Mouse (Mus musculus): Measurements from ENCODE around the gene Zcchc24.

Gene Zcchc24

DNA sequence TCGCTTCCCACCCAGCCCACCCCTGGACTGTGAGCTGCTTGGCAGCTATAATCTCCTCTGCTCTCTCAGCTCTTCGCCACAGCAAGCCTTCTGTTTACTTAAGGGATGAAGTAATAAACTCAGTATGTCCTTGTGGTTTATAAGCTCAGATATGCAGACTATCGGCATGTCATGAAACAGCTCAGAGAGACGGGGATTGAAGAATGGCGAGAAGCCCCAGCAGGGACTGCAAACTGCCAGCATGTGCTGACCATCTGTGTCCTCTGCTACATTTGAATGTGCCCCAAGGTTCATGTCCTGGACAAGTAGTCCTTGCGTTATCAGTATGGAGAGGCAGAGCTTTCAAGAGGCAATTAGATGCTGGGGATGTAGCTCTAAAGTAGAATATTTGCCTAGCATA lies 7.5 kb upstream of the Zcchc24 start:
- DNase-seq (ENCODE audit: low read depth, low spot score), result no peak

DNA sequence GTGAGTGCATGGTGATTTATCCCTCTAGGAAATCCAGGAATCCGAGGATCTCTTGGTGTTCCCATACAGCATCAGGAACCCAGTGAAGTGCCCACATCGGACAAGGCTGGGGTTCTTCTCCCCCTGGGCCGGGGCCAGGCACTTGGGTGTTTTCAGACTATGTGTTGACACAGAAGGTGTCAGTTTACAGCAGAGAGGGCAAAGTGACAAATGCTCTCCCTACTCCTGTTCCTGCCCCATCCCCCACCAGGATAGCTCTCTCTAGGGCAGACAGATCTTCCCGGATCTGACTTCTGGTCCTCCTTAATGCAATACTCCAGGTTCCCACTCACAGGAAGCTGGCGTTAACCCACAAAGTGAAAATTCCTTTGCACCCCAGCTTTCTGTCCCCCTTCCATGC lies 5.3 kb upstream of the Zcchc24 start:
- no peak for DNase-seq (ENCODE audit: low read depth, low spot score)

DNA sequence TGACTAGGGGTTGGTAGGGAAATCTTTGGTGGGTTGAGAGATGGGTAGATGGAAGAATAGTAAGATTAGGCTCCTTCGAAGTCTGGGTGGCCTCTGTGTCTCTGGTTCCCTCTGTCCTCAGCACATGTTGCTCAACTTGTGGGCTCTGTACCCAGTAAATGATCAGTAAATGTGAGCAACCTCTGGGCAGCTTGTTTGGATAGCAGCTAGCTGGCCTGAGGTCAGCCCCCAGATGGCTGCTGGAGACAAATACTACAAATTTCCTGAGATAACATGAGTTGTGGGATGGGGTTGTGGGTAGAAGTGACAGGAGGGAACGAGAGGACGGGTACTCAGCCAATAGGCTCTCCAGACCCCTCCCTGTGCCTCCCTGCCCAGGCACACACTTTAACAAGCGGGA lies 4.2 kb upstream of the Zcchc24 start:
- no peak for DNase-seq (ENCODE audit: low read depth, low spot score)

DNA sequence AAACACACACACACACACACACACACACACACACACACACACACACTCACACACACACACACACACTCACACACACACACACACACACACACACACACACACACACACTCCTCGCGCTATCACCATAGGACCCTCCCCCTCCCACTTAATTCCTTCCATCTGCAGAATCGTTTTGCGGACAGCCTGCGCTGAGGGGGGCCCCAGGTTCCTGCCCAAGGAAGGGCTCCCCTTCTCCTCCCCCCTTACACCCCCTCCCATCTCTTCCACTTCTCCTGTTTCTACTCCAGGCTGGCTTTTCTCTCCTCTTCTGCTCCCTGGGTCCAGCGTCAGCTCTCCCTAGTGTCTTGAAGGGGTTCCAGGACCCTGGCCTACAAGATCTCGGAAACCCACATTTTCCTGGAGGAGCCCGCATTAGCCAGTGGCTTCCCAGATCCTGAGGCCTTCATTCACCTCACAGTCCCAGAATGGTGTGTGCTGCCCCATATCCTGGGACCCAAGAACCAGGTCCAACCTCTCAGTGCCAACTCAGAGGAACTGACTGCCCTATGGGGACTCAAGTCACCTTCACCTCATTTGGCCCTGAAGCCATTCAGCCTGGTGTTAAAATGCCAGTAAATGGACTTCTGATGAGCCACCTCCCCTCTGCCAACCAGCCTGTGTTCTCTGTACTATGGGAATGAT lies 927 bp upstream of the Zcchc24 start:
- DNase-seq (ENCODE audit: low read depth, low spot score), result peak; percentile 18

DNA sequence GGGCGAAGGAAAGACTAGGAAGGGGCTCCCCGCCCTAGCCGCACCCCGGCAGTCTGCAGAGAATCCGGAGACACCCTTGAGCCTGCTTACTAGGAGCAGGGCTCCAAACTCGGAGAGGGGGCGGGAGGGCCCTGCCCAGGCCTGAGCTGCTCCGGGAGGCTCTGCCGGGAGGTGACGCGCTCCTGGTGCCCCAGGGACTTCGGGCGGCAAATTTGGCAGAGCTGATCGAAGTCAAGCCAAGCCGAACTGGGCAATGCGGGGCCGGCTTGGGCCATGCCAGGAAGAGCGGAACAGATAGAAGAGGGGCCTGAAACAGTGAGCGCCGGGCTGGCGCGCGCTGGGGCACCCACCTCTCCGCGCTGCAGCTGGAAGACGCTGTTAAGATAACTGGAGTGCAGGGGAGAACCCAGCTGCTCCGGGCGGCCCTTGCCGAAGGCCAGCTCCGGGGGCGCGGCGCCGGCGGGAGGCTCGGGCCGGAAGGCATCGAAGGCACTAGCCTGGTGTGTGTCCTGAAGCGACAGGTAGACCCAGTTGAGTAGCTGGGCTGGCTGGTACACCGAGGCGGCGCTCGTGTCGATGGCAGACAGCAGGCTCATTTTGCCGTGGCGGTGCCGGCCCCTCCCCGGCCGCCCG lies 462 bp downstream of the Zcchc24 start:
- peak; percentile 48 for DNase-seq (ENCODE audit: low read depth, low spot score)

DNA sequence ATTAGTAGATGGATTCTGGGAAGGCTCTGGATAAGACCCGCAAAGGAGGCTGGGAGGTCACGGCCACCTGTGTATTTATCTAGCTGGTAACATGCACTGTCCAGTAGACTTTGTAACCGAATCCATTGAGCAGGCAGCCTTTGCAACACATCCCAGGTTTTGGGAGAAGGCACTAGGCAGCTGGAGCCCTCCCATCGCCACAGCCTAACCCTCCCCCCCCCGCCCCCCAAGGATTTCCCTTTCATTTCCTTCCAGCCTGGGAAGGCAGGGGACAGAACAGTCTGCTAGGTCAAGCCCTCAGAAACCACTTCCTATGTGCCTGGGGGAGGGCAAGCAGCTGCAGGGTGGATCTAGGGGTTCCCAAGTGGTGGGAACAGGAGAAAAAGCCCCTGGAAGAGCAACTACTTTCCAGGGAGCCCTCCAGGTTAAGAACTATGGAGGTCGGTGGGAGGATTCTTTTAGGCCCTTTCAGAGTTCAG lies 1.1 kb downstream of the Zcchc24 start:
- no peak for DNase-seq (ENCODE audit: low read depth, low spot score)

GRCm38 (mm10) chr14:25766441-25766840 lies 2.4 kb downstream of the Zcchc24 start:
- peak; percentile 23 for DNase-seq (ENCODE audit: low read depth, low spot score)

DNA sequence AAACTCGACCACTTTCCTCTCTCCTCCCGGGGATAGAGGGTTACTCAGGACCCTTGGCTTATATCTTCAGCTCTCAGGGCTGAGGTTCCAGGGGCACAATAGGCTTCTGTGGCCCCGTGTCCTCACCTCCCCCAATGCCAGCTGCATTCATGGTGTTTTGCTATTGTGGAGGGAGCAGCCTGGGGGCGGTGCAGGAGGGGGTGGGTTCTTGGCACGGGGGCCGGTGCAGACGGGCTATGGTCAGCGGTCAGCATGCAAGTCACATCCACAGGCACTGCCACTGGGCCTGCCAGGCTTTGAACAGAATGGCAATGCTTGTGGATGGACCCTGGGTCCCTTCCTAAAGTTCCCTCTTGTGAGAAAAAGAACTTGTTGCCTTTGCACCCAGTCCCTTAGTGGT lies 2.9 kb downstream of the Zcchc24 start:
- no peak for DNase-seq (ENCODE audit: low read depth, low spot score)

GRCm38 (mm10) chr14:25765146-25765545 lies 3.7 kb downstream of the Zcchc24 start:
- no peak for DNase-seq (ENCODE audit: low read depth, low spot score)

- no peak for DNase-seq (ENCODE audit: low read depth, low spot score)
Observed at GRCm38 (mm10) chr14:25761184-25761583, 7.7 kb downstream of the Zcchc24 start.

- DNase-seq (ENCODE audit: low read depth, low spot score), result no peak
Observed at GRCm38 (mm10) chr14:25759981-25760537, 8.8 kb downstream of the Zcchc24 start.

DNA sequence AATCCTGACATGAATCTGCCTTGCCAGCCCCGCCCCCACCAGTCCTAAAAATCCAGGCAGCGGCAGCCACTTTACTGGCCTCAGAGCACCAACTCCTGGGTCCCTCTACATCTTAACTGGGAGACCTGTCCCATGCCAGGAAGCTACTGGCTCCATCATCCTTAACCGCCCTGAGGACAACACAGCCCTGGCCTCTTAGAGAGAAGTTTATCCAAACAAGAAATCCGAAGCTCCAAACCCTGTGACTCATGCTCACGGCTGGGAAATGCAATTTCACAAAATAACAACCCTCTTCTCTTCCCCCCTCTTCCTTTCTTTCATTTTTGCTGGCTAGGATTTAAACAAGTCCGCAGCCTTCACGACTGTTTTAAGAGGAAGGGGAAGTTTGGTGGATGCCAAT lies 9.3 kb downstream of the Zcchc24 start:
- no peak for DNase-seq (ENCODE audit: low read depth, low spot score)

DNA sequence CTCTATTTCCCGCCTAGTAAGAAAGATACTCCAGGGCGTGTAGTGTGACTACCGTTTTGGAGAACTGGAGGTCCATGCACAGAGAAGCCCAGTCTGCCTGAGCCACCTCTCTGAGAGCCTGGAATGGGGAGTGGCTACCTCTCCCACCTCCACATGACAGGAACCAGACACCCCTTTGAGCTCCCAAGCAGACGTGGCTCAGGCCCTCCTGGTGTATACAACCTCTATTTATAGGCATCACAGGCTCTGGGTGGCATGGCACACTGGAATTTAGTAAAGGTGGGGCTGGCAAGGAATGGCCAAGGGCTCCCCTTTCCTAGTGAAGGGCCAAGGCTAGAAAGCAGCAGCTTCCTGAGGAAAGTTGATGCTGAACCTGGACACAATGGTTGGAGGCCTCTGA lies 10.9 kb downstream of the Zcchc24 start:
- DNase-seq (ENCODE audit: low read depth, low spot score), result no peak

- DNase-seq (ENCODE audit: low read depth, low spot score), result no peak
Observed at GRCm38 (mm10) chr14:25756385-25756990, 12.4 kb downstream of the Zcchc24 start.

- no peak for DNase-seq (ENCODE audit: low read depth, low spot score)
Observed at GRCm38 (mm10) chr14:25755541-25755940, 13.3 kb downstream of the Zcchc24 start.

DNA sequence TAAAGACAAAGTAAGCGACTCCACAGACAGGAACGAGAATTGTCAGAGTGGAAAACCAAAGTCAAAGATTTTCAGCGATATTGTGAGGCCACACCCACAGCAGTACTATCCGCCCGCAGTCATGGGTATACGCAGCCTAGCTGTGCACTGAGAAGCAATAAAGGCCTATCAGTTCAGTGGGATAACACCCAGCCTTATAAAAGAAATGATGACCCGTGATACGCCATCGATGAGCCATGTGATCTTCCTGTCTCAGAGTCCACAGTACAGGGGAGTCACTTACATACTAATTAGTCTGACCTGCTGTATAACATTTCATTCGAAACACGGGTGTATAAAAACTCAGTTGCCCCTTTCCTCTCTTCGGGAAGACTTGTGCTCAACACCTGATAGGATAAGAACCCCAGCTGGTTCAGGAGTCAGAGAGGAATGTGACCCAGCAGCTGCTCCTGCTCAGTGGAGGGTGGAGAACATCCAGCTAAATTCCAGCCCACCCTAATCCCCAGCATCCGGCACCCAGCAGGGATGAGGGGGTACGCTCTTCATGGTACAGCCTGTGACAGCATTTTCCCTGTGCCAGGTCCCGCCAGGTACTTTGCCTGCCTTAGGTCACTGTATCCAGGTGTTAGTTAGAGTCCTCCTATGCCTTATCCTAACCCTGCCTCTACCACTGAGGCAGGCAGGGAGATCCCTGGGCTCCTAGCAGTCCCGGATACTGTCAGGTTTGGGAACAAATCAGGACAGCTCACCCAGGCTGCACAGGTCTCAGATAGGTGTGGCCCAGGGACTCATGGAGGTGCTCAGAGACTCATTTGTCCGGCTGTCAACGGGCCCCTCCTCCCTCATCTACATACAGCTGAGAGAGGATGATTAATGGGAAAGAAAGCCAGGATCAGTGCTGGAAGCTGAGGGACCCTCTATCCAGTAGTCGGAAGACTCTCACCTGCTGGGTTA lies 14.0 kb downstream of the Zcchc24 start:
- DNase-seq (ENCODE audit: low read depth, low spot score), result peak; percentile 21

- DNase-seq (ENCODE audit: low read depth, low spot score), result no peak
Observed at GRCm38 (mm10) chr14:25753021-25753420, 15.8 kb downstream of the Zcchc24 start.

GRCm38 (mm10) chr14:25751067-25751466 lies 17.8 kb downstream of the Zcchc24 start:
- no peak for DNase-seq (ENCODE audit: low read depth, low spot score)

- DNase-seq (ENCODE audit: low read depth, low spot score), result no peak
Observed at GRCm38 (mm10) chr14:25750448-25751015, 18.3 kb downstream of the Zcchc24 start.

DNA sequence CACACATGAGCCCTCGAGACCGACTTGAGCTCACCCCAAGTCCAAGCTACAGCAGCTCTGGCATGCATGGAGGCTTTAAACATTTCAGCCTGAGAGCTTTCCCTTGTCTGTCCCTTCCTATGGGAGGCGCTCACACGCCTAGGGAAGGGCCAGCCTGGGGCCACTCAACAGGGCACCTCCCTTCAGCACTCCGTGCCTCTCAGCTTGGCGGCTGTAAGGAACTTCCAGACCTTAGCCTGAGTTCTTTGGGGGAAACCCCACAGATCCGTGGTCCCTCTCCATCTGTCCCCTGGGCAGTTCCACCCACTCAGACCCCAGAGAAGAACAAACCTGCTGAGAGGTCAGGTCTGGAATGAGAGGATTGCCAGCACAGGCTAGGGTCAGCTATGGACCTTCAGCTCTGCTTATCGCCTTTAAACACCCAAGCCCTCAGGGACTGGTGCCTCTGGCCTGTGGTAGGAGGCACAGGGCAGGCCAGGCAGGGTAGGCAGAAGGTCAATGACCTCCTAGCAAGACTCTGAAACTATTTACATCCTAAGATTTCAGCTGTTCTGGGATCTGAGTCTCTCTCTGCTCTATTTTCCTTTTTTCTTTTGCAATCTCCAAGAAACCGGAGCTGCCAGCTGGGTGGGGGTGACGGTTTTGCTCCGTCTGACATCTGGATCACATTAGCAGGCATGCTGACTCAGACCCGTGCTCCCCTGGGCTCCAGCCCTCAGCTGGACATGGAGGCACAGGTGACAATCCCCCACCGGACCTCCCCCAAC lies 19.5 kb downstream of the Zcchc24 start:
- no peak for DNase-seq (ENCODE audit: low read depth, low spot score)

All from CD4-positive, CD25-positive, alpha-beta regulatory T cell, adult 2 months (primary cell).